Mouse (Mus musculus): ENCODE data around the gene Nup37. TPM values are rescaled to one million over a fixed set of nuclear protein-coding genes. Genes with fewer than 3 reads are reported as not detected.

The Nup37 gene
- polyA plus RNA-seq (2012; rRNA removed), result 0.58 TPM in 2 replicates

GRCm38 (mm10) chr10:88146707-88147477 lies at the start of gene Nup37, which contains the start of gene Parpbp:
Gene Nup37 (plus strand): TSS chr10:88146992.
Gene Parpbp (minus strand): TSS chr10:88146941.

GRCm38 (mm10) chr10:88200951-88201638 lies 54.3 kb downstream of the Nup37 start, which contains the start of gene Washc3:
Gene Washc3 (plus strand): TSS chr10:88201093.

Other genes with a start within 250 kb of the Nup37 start
- gene Pmch, start 55.9 kb upstream of the Nup37 start, polyA plus RNA-seq (2012; rRNA removed), result not detected in 2 replicates
- 0.12 TPM in 2 replicates for gene Parpbp, start 51 bp upstream of the Nup37 start, polyA plus RNA-seq (2012; rRNA removed)
- gene Washc3, start 54.1 kb downstream of the Nup37 start, polyA plus RNA-seq (2012; rRNA removed), result 2.5 and 2.9 TPM in 2 replicates
- 2.9 and 3.1 TPM in 2 replicates for gene Dram1, start 232.1 kb downstream of the Nup37 start, polyA plus RNA-seq (2012; rRNA removed)
- gene Gnptab, start 232.1 kb downstream of the Nup37 start, polyA plus RNA-seq (2012; rRNA removed), result 2.0 and 2.9 TPM in 2 replicates